Mouse (Mus musculus): ENCODE results near the gene Slc13a5. TPM values are rescaled to one million over a fixed set of nuclear protein-coding genes. Genes with fewer than 3 reads are reported as not detected.

Gene Slc13a5
- polyA plus RNA-seq, 1 experiment from 2014 or later: not detected

DNA sequence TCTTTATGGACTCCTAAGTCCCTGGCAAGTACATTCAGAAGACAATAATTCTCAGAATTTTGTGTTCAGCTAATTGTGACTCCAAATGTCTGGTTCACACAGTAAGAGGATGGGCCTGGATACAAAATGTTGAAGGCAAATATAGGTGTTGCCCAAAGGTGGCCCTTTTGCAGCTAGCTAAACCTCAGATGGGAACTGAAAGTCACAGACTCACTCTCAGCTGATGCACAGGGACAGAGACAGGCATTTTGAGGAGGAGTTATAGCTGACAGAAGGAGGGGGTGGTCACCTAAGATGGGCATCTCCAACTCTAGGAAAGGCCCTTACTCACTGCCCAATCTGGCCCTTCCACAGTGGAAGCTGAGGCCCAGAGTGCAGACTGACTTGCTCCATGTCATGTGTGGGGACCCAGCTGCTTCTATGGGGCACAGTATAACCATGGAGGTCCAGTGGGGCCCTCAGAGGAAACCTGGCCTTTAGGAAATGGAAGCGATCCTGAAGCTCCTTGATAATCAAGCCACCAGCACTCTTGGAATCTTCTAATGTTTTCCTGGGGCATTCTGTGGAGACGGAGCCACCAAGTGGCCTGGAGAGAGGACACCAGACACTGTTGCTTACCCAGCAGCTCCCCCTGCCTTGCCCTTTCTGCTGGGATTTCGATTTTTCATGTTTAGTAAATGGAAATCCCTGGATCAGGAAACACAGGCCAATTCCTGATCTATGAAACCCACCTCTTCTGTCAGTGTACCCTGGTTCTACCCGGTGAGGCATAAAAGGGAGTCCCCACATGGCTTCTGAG, 26.8 kb downstream of the Slc13a5 start:
- DNase-seq (ENCODE audit: low spot score) (no peak), ATAC-seq (no peak)
- Histone ChIP-seq H3K9me3 (ENCODE audit: low read length) (no peaks in the 10 kb centered on the region), H3K36me3 (ENCODE audit: insufficient read depth, low read length) (no peaks in the 10 kb centered on the region), H3K4me2 (replicated peaks; ENCODE audit: low read depth, low read length) (no peak overlapping the region), H3K4me3 (ENCODE audit: low read depth, low read length) (no peak overlapping the region), H3K9ac (replicated peaks; ENCODE audit: low read depth) (no peak overlapping the region), H3K27ac (ENCODE audit: low read length) (no peak overlapping the region), H3K4me1 (ENCODE audit: insufficient read depth, low read depth, low read length) (no peaks in the 10 kb centered on the region), H3K27me3 (replicated peaks; ENCODE audit: insufficient read depth, low read length) (no peaks in the 10 kb centered on the region)
- no peak for TF ChIP-seq EP300 (IDR thresholded peaks at IDR 0.05)
- TF ChIP-seq CTCF (IDR thresholded peaks at IDR 0.05): no peak
- 57% methylated on average over 4 of the region's 4 CpGs for WGBS

DNA sequence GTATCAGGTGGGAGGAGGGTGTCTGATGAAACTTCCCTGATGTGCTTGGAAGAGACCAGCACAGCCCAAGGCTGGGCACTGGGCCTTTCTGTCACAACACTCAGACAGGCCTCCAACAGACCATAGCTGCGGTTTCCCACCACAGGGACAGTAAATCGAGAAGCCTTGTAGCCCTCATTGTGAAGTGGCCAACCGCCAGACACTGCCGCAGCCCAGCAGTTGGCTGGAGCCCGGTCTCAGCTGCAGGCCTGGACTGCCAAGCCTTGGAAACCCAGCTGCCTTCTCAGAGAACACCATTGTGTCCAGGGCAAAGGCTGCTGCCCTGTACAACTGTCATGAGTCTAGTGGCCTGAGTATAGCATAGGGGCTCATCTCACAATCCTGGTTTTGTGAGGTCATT, 33.0 kb downstream of the Slc13a5 start:
- WGBS: 57% methylated on average over 5 of the region's 5 CpGs
- DNase-seq (ENCODE audit: low spot score) (no peak), ATAC-seq (no peak)
- H3K9ac ChIP-seq (replicated peaks; ENCODE audit: low read depth): no peak overlapping the region
- no peaks in the 10 kb centered on the region for H3K27me3 ChIP-seq (replicated peaks; ENCODE audit: insufficient read depth, low read length)
- no peaks in the 10 kb centered on the region for H3K4me1 ChIP-seq (ENCODE audit: insufficient read depth, low read depth, low read length)
- H3K36me3 ChIP-seq (ENCODE audit: insufficient read depth, low read length): no peaks in the 10 kb centered on the region
- H3K4me2 ChIP-seq (replicated peaks; ENCODE audit: low read depth, low read length): no peak overlapping the region
- TF ChIP-seq EP300 (IDR thresholded peaks at IDR 0.05) (no peak), CTCF (IDR thresholded peaks at IDR 0.05) (no peak)
- no peaks in the 10 kb centered on the region for H3K9me3 ChIP-seq (ENCODE audit: low read length)
- no peak overlapping the region for H3K27ac ChIP-seq (ENCODE audit: low read length)
- H3K4me3 ChIP-seq (ENCODE audit: low read depth, low read length): no peak overlapping the region

DNA sequence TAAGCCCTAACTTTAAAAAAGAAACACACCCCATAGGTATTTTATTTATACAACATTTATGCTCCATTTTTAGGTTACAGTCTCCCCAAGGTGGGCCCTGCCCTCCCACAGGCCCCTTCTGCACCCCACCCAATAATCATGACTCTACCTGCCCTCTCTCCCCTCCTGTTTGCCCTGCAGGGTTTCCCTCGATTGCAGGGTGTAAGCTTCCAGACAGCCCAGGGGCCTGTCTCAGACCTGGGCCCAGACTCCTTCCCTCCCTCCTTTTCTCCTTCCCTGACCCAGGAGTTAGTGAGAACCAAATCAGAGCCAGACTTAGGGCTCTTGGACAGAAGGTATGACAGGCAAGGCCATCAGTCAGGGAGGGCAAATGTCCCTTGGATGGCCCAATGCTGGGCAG, 34.0 kb downstream of the Slc13a5 start:
- no peaks in the 10 kb centered on the region for H3K36me3 ChIP-seq (ENCODE audit: insufficient read depth, low read length)
- TF ChIP-seq EP300 (IDR thresholded peaks at IDR 0.05) (no peak), CTCF (IDR thresholded peaks at IDR 0.05) (no peak)

DNA sequence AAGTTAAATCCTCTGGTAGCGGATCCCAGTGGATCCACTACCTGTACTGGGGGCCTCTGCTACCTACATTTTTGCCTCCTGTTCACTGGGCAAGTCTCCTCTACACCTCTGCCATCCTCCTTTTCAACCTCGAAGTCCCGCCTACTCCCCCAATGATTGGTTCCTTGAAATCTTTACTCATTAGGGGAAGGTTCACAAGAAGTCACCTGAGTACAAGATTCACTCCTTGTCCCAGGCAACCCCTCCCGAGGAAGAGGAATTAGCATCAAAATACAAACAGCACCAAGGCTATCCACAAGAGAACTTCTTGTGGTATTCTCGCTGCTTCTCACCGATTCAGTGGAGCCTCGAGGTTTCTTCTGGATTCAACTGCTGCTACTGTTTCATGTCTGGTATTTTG, 35.0 kb downstream of the Slc13a5 start:
- TF ChIP-seq EP300 (IDR thresholded peaks at IDR 0.05): no peak
- ATAC-seq (no peak), DNase-seq (ENCODE audit: low spot score) (no peak)
- H3K4me1 ChIP-seq (ENCODE audit: insufficient read depth, low read depth, low read length): no peaks in the 10 kb centered on the region
- H3K36me3 ChIP-seq (ENCODE audit: insufficient read depth, low read length): no peaks in the 10 kb centered on the region
- H3K4me3 ChIP-seq (ENCODE audit: low read depth, low read length): no peak overlapping the region
- no peak overlapping the region for H3K27ac ChIP-seq (ENCODE audit: low read length)
- H3K4me2 ChIP-seq (replicated peaks; ENCODE audit: low read depth, low read length): no peak overlapping the region
- no peak overlapping the region for H3K9ac ChIP-seq (replicated peaks; ENCODE audit: low read depth)
- no peaks in the 10 kb centered on the region for H3K9me3 ChIP-seq (ENCODE audit: low read length)
- WGBS: 81% methylated on average over 7 of the region's 7 CpGs
- no peaks in the 10 kb centered on the region for H3K27me3 ChIP-seq (replicated peaks; ENCODE audit: insufficient read depth, low read length)

More for the DNA sequence above, 34.0 kb downstream of the Slc13a5 start:
- WGBS: 62% methylated on average over 1 of the region's 1 CpGs
- no peak for DNase-seq (ENCODE audit: low spot score)
- H3K9ac ChIP-seq (replicated peaks; ENCODE audit: low read depth): no peak overlapping the region
- no peak overlapping the region for H3K27ac ChIP-seq (ENCODE audit: low read length)
- H3K27me3 ChIP-seq (replicated peaks; ENCODE audit: insufficient read depth, low read length): no peaks in the 10 kb centered on the region
- H3K4me2 ChIP-seq (replicated peaks; ENCODE audit: low read depth, low read length): no peak overlapping the region
- no peaks in the 10 kb centered on the region for H3K9me3 ChIP-seq (ENCODE audit: low read length)
- no peak for ATAC-seq
- no peaks in the 10 kb centered on the region for H3K4me1 ChIP-seq (ENCODE audit: insufficient read depth, low read depth, low read length)
- H3K4me3 ChIP-seq (ENCODE audit: low read depth, low read length): no peak overlapping the region

DNA sequence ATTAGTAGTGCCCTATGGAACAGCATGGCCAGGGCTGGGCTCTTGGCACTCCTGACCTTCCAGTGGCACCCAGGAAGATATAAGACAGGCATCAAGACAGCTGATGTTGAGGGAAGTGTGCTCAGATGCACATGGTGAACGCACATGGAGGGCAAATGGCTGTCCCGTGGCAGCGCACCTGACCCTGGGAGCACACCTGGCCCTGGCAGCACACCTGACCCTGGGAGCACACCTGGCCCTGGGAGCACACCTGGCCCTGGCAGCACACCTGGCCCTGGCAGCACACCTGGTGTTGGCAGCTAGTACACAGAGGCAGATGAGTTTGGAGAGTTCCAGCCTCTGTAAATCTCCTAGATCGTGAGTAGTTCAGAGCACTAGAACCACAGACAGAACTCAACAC, 38.5 kb downstream of the Slc13a5 start:
- ATAC-seq: no peak
- 79% methylated on average over 4 of the region's 4 CpGs for WGBS
- H3K36me3 ChIP-seq (ENCODE audit: insufficient read depth, low read length): no peaks in the 10 kb centered on the region

DNA sequence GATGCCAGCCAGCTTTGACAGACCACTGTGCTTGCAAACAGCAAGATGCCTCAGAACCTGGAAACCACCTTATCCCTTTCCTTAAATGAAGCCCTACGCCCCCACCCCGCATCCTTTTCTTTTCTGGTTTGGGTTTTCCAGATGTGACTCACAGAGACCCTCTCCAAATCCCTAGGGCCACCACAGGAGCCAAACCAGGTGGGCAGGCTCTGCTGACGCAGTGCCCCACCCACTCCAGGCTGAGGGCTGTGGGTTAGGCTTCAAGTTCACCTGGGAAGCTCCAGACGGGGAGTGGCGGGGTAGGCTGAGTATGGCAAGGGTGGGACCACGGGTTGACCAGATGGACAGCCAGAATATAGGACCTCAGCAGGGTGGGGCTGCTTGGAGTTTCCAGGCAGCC, 40.1 kb downstream of the Slc13a5 start:
- no peaks in the 10 kb centered on the region for H3K9me3 ChIP-seq (ENCODE audit: low read length)
- H3K27me3 ChIP-seq (replicated peaks; ENCODE audit: insufficient read depth, low read length): no peaks in the 10 kb centered on the region
- H3K9ac ChIP-seq (replicated peaks; ENCODE audit: low read depth): no peak overlapping the region
- no peaks in the 10 kb centered on the region for H3K4me1 ChIP-seq (ENCODE audit: insufficient read depth, low read depth, low read length)
- TF ChIP-seq EP300 (IDR thresholded peaks at IDR 0.05) (no peak), CTCF (IDR thresholded peaks at IDR 0.05) (no peak)
- H3K4me2 ChIP-seq (replicated peaks; ENCODE audit: low read depth, low read length): no peak overlapping the region
- H3K4me3 ChIP-seq (ENCODE audit: low read depth, low read length): no peak overlapping the region
- DNase-seq (ENCODE audit: low spot score): no peak
- no peak overlapping the region for H3K27ac ChIP-seq (ENCODE audit: low read length)
- no peak for ATAC-seq
- WGBS: 74% methylated on average over 6 of the region's 6 CpGs
- no peaks in the 10 kb centered on the region for H3K36me3 ChIP-seq (ENCODE audit: insufficient read depth, low read length)

More for the DNA sequence above, 38.5 kb downstream of the Slc13a5 start:
- DNase-seq (ENCODE audit: low spot score): no peak
- TF ChIP-seq EP300 (IDR thresholded peaks at IDR 0.05) (no peak), CTCF (IDR thresholded peaks at IDR 0.05) (no peak)
- Histone ChIP-seq H3K4me1 (ENCODE audit: insufficient read depth, low read depth, low read length) (no peaks in the 10 kb centered on the region), H3K4me3 (ENCODE audit: low read depth, low read length) (no peak overlapping the region), H3K9me3 (ENCODE audit: low read length) (no peaks in the 10 kb centered on the region), H3K27me3 (replicated peaks; ENCODE audit: insufficient read depth, low read length) (no peaks in the 10 kb centered on the region), H3K9ac (replicated peaks; ENCODE audit: low read depth) (no peak overlapping the region), H3K4me2 (replicated peaks; ENCODE audit: low read depth, low read length) (no peak overlapping the region), H3K27ac (ENCODE audit: low read length) (no peak overlapping the region)
